Mouse (Mus musculus) heart, embryonic 14.5 days (tissue): ENCODE results near the gene Stxbp6. TPM values are rescaled to one million over a fixed set of nuclear protein-coding genes. Genes with fewer than 3 reads are reported as not detected.

Source experiments
- ATAC-seq: fragments of 200-750 bp; cut with Nextera tagmentation; 2 replicates; pipeline ENCODE4 v1.8.0; 2017; ENCODE audit warnings: low read depth, moderate TSS enrichment; ENCODE audit not compliant: insufficient number of reproducible peaks, insufficient read depth, low FRiP score
- H3K27ac ChIP-seq, 2 experiments: fragments of 200-500 bp in 1 of 2; fragments of 300-500 bp in 1 of 2; sonication (generic) in 1 of 2; replicated peaks in 1 of 2; 2 replicates each; pipeline ENCODE4 v1.5.1; 2012 to 2014; ENCODE audit warnings: low read depth in 2 of 2, low read length in 2 of 2, control low read depth in 1 of 2, mild to moderate bottlenecking in 1 of 2, mixed read lengths in 1 of 2; ENCODE audit not compliant: control insufficient read depth in 1 of 2, insufficient read depth in 1 of 2
- H3K27me3 ChIP-seq: fragments of 300-500 bp; sonication (generic); 2 replicates; pipeline ENCODE4 v1.6.1; 2014; ENCODE audit warnings: mild to moderate bottlenecking, low read length, control low read depth; ENCODE audit not compliant: control insufficient read depth, insufficient read depth
- H3K36me3 ChIP-seq: fragments of 300-500 bp; sonication (generic); 2 replicates; pipeline ENCODE4 v1.6.1; 2014; ENCODE audit warnings: mild to moderate bottlenecking, control low read depth, low read length, mixed read lengths; ENCODE audit not compliant: control insufficient read depth, insufficient read depth
- H3K4me1 ChIP-seq, 2 experiments: fragments of 200-500 bp in 1 of 2; fragments of 300-500 bp in 1 of 2; sonication (generic) in 1 of 2; 2 replicates each; pipeline ENCODE4 v1.6.1; 2012 to 2014; ENCODE audit warnings: low read length in 2 of 2, control low read depth in 1 of 2, mixed read lengths in 1 of 2; ENCODE audit not compliant: control insufficient read depth in 2 of 2, insufficient read depth in 2 of 2
- H3K4me2 ChIP-seq: fragments of 300-500 bp; sonication (generic); 2 replicates; pipeline ENCODE4 v1.6.1; 2014; ENCODE audit warnings: mild to moderate bottlenecking, low read length
- H3K4me3 ChIP-seq, 2 experiments: fragments of 200-500 bp in 1 of 2; fragments of 300-500 bp in 1 of 2; sonication (generic) in 1 of 2; 2 replicates each; pipeline ENCODE4 v1.5.1; 2012 to 2014; ENCODE audit warnings: low read length in 2 of 2, mild to moderate bottlenecking in 2 of 2, control low read depth in 1 of 2, low read depth in 1 of 2, moderate library complexity in 1 of 2; ENCODE audit not compliant: control insufficient read depth in 1 of 2, insufficient read depth in 1 of 2
- H3K9ac ChIP-seq: fragments of 300-500 bp; sonication (generic); 2 replicates; pipeline ENCODE4 v1.6.1; 2014; ENCODE audit warnings: mild to moderate bottlenecking, low read length
- H3K9me3 ChIP-seq: fragments of 300-500 bp; sonication (generic); 2 replicates; pipeline ENCODE4 v1.6.1; 2016; ENCODE audit warnings: low read length, control low read depth; ENCODE audit not compliant: control insufficient read depth
- whole genome bisulfite sequencing: fragments of 180-500 bp; shearing (Covaris S2); extraction: QIAGEN DNeasy Blood & Tissue Kit; methylation state at CpG from one replicate; pipeline ENCODE4 v1.1.7; 2014; 5-methylcytosine and 5-hydroxymethylcytosine counted together
- polyA plus RNA-seq: library from polyadenylated mRNA; unstranded; fragments of >200 nt; fragmentation: Nextera tagmentation; extraction: Ambion mirVana; gene quantifications from 2 replicates; pipeline ENCODE4 v1.2.1, GENCODE M21; 2014

The Stxbp6 gene
- polyA plus RNA-seq, 1 experiment from 2014 or later, result 15.5 TPM

DNA sequence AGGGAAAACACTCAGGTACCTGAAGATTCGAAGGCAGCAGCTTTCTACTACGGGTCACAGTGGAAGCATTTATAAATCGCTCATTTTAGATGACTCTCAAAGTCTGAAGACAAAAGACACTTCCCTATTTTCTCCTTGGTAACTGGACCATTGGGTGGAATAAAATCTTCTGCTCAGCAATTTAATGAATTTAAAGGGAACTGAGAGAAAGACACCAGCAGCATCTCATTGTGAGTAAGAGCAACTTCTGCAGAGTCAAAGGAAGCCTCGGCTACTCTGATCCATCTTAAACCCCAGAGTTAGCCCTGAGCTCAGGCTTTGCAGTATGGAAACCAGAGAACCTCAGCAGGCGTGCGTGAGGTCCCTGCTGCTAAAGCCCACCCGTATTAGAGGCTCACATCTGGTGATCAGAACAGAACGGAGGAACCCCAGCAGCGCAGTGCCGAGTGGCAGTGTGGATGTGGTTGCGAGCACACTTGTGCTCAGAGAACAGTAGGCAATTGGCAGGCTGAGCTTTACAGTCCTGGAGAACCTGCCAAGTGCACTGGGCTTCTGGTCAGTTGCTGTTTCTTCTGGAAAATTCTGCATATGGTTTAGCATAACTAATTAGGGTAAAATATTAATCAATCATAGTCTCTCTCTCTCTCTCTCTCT, 62.9 kb downstream of the Stxbp6 start:
- Histone ChIP-seq H3K4me2 (no peak overlapping the region), H3K27ac (no peak overlapping the region), H3K36me3 (no peaks in the 10 kb centered on the region), H3K9ac (no peak overlapping the region), H3K4me3 (no peak overlapping the region), H3K27me3 (no peaks in the 10 kb centered on the region), H3K9me3 (no peaks in the 10 kb centered on the region), H3K4me1 (peaks cover 2 to 13% of the 10 kb centered on the region in 2 experiments)
- ATAC-seq, result no peak
- 84% methylated on average over 11 of the region's 11 CpGs for WGBS

- H3K27ac ChIP-seq, result no peak overlapping the region
- H3K9ac ChIP-seq, result no peak overlapping the region
- no peak overlapping the region for H3K4me2 ChIP-seq
- H3K4me1 ChIP-seq, result peaks cover 2 to 13% of the 10 kb centered on the region in 2 experiments
- no peaks in the 10 kb centered on the region for H3K36me3 ChIP-seq
- H3K9me3 ChIP-seq, result no peaks in the 10 kb centered on the region
- H3K27me3 ChIP-seq, result no peaks in the 10 kb centered on the region
- no peak overlapping the region for H3K4me3 ChIP-seq
- no peak for ATAC-seq
Observed at GRCm38 (mm10) chr12:45011006-45011405, 63.5 kb downstream of the Stxbp6 start.

GRCm38 (mm10) chr12:45009984-45010611, 64.4 kb downstream of the Stxbp6 start:
- WGBS, result 93% methylated on average over 2 of the region's 2 CpGs

DNA sequence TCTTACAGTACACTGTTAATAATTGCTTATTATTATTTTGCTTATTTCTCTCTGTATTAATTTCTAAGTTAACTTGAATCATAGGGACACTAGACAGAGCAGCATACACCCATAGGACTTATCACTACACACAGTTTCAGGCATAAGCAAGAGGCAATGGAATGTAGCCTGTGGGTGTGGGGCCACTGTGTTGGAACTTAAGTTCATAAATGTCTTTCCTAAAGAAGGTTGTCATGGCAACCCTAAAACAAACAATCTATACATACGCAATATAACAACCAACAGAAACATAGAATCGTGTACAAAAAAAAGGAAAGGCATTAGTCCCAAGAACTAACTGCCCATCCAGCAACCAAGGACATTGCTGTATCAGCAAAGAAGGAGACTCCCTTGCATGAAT, 67.9 kb downstream of the Stxbp6 start:
- no peak for ATAC-seq
- H3K27me3 ChIP-seq, result no peaks in the 10 kb centered on the region
- 51% methylated on average over 2 of the region's 2 CpGs for WGBS
- no peak overlapping the region for H3K9ac ChIP-seq
- 0 out of 4 replicates have a peak, but pooled peaks cover 0 to 4% of the 10 kb centered on the region in 2 experiments for H3K4me1 ChIP-seq
- H3K4me2 ChIP-seq, result no peak overlapping the region
- no peaks in the 10 kb centered on the region for H3K36me3 ChIP-seq
- H3K27ac ChIP-seq, result no peak overlapping the region
- H3K9me3 ChIP-seq, result 0 out of 2 replicates have a peak, but pooled peaks cover 4% of the 10 kb centered on the region
- no peak overlapping the region for H3K4me3 ChIP-seq

More at GRCm38 (mm10) chr12:45009984-45010611, 64.4 kb downstream of the Stxbp6 start:
- Histone ChIP-seq H3K4me1 (peaks cover 2 to 13% of the 10 kb centered on the region in 2 experiments), H3K4me2 (no peak overlapping the region), H3K27me3 (no peaks in the 10 kb centered on the region), H3K36me3 (no peaks in the 10 kb centered on the region), H3K27ac (no peak overlapping the region), H3K4me3 (no peak overlapping the region), H3K9ac (no peak overlapping the region), H3K9me3 (no peaks in the 10 kb centered on the region)
- ATAC-seq, result no peak

- H3K4me2 ChIP-seq, result no peak overlapping the region
- 0 out of 2 replicates have a peak, but pooled peaks cover 4% of the 10 kb centered on the region for H3K9me3 ChIP-seq
- ATAC-seq, result no peak
- 0 out of 4 replicates have a peak, but pooled peaks cover 0 to 4% of the 10 kb centered on the region in 2 experiments for H3K4me1 ChIP-seq
- no peak overlapping the region for H3K4me3 ChIP-seq
- no peak overlapping the region for H3K27ac ChIP-seq
- H3K27me3 ChIP-seq, result no peaks in the 10 kb centered on the region
- H3K9ac ChIP-seq, result no peak overlapping the region
- 79% methylated on average over 4 of the region's 4 CpGs for WGBS
- no peaks in the 10 kb centered on the region for H3K36me3 ChIP-seq
Observed at GRCm38 (mm10) chr12:45006049-45006448, 68.5 kb downstream of the Stxbp6 start.

GRCm38 (mm10) chr12:45001996-45002395, 72.5 kb downstream of the Stxbp6 start:
- no peak for ATAC-seq
- Histone ChIP-seq H3K4me3 (no peak overlapping the region), H3K4me1 (0 out of 4 replicates have a peak, but pooled peaks cover 0 to 4% of the 10 kb centered on the region in 2 experiments), H3K36me3 (no peaks in the 10 kb centered on the region), H3K9ac (no peak overlapping the region), H3K9me3 (0 out of 2 replicates have a peak, but pooled peaks cover 4% of the 10 kb centered on the region), H3K27me3 (no peaks in the 10 kb centered on the region), H3K27ac (no peak overlapping the region), H3K4me2 (no peak overlapping the region)
- WGBS, result 58% methylated on average over 1 of the region's 1 CpGs

- H3K9ac ChIP-seq, result no peak overlapping the region
- WGBS, result 72% methylated on average over 4 of the region's 4 CpGs
- ATAC-seq, result no peak
Observed at GRCm38 (mm10) chr12:44997422-44997821, 77.1 kb downstream of the Stxbp6 start.

More at GRCm38 (mm10) chr12:44997422-44997821, 77.1 kb downstream of the Stxbp6 start:
- Histone ChIP-seq H3K9me3 (no peaks in the 10 kb centered on the region), H3K36me3 (no peaks in the 10 kb centered on the region), H3K27ac (no peak overlapping the region), H3K27me3 (no peaks in the 10 kb centered on the region), H3K4me3 (no peak overlapping the region), H3K4me1 (peaks cover 2 to 4% of the 10 kb centered on the region in 2 experiments; a peak in 2 of 4 replicates), H3K4me2 (no peak overlapping the region)
